Mouse (Mus musculus): ENCODE data around the gene Sri. TPM values are rescaled to one million over a fixed set of nuclear protein-coding genes. Genes with fewer than 3 reads are reported as not detected.

Gene Sri
- polyA plus RNA-seq, 1 experiment from 2014 or later, result 245 TPM

DNA sequence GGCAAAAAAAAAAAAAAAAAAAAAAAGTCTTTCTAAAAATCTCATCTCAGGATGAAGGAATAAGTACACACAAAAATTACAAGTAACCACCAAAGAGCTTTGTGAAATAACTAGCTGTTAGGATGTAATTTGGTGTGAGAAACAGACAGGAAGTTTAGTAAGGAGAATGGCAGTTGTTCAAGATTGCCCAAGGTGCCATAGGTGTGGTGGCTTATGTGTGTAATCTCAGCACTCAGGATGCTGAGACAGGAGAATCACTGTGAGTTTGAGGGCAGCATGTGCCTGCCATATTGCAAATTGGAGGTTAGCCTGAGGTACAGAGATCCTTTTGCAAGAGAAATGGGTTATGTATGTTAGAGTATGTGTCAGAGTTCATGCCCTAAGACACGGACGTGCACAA, 16.6 kb downstream of the Sri start:
- H3K4me1 ChIP-seq, result peaks cover 2% of the 10 kb centered on the region
- no peak overlapping the region for H3K4me3 ChIP-seq
- ATAC-seq (ENCODE audit: insufficient number of reproducible peaks, insufficient read depth, low FRiP score, low TSS enrichment, low read depth), result no peak
- 92% methylated on average over 2 of the region's 2 CpGs for WGBS
- no peaks in the 10 kb centered on the region for H3K9me3 ChIP-seq
- no peak overlapping the region for H3K27ac ChIP-seq
- H3K27me3 ChIP-seq, result no peaks in the 10 kb centered on the region
- no peak overlapping the region for H3K9ac ChIP-seq
- peaks cover 79% of the 10 kb centered on the region for H3K36me3 ChIP-seq
- no peak overlapping the region for H3K4me2 ChIP-seq

DNA sequence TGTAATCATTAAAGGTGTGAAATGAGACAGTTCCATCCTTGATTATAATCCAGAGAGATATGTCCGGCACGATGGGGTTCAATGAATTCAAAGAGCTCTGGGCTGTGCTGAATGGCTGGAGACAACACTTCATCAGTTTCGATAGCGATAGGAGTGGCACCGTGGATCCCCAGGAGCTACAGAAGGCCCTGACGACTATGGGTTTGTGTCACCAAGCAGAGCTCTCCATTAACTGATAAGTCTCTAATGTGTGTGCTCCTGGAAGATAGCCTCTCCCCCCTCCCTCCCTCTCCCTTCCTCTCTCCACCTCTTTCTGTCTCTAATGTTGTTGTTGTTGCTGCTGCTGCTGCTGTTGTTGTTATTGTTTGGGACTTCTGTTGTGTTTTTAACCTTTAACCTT, 17.3 kb downstream of the Sri start:
- Histone ChIP-seq H3K9ac (no peak overlapping the region), H3K27ac (no peak overlapping the region), H3K36me3 (peaks cover 77% of the 10 kb centered on the region), H3K27me3 (no peaks in the 10 kb centered on the region), H3K4me1 (no peaks in the 10 kb centered on the region), H3K9me3 (no peaks in the 10 kb centered on the region), H3K4me2 (no peak overlapping the region), H3K4me3 (no peak overlapping the region)
- no peak for ATAC-seq (ENCODE audit: insufficient number of reproducible peaks, insufficient read depth, low FRiP score, low TSS enrichment, low read depth)
- 77% methylated on average over 6 of the region's 6 CpGs for WGBS

DNA sequence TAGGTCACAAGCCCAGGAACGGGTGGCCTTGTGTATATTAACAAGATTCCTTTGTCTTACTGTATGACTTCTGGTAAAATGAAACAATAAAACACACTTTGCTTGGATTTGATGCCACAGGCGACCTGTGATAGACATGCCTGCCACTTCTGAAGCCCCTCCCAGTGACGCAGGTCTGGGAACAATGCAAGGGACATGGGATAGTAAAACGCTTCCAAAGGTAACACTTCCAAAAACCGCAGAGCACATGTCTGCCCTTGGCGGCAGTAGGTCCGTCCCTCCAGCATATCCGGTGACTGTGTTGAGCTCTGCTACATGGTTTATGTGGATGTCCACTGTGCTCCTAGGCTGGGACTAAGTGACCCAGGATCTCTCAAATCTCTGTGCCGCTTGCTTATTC, 27.5 kb downstream of the Sri start:
- H3K9me3 ChIP-seq, result no peaks in the 10 kb centered on the region
- H3K9ac ChIP-seq, result no peak overlapping the region
- no peaks in the 10 kb centered on the region for H3K27me3 ChIP-seq
- 90% methylated on average over 9 of the region's 9 CpGs for WGBS
- H3K4me1 ChIP-seq, result no peaks in the 10 kb centered on the region
- H3K36me3 ChIP-seq, result peaks cover 22% of the 10 kb centered on the region
- H3K4me3 ChIP-seq, result no peak overlapping the region
- no peak overlapping the region for H3K27ac ChIP-seq
- no peak for ATAC-seq (ENCODE audit: insufficient number of reproducible peaks, insufficient read depth, low FRiP score, low TSS enrichment, low read depth)
- no peak overlapping the region for H3K4me2 ChIP-seq

DNA sequence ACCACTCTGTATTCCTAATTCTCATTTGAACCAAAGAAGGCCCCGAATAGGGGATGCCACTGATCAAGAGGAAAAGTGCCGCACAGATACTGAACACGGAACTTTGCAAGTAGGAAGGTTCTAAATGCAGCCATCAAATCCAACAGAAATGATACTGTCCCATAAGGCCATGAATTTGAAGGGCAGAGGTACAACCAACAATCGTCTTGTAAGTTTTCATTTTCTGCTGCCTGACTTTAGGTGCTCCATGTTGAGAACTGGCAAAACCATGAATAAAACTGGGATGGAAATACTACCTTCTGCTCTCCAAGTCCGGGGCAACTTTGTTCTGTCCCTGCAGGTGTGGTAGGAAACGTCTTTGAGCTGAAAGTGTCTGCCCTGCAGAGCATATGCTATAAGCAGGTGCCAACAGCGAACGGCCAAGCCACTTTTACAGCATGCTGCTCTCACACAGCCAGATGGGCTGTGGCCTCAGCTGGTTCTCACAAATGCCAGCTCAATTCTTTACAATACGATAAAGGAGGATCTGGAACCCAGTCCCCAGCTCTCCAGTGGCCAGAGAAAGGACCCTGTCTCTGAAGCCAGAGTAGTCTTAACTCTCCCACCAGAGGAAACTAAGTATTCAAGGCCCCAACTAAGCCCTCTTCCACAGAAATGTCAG, 28.2 kb downstream of the Sri start:
- Histone ChIP-seq H3K4me2 (no peak overlapping the region), H3K4me3 (no peak overlapping the region), H3K9me3 (no peaks in the 10 kb centered on the region), H3K27me3 (no peaks in the 10 kb centered on the region), H3K36me3 (peaks cover 18% of the 10 kb centered on the region), H3K9ac (no peak overlapping the region), H3K27ac (no peak overlapping the region), H3K4me1 (no peaks in the 10 kb centered on the region)
- WGBS, result 93% methylated on average over 9 of the region's 9 CpGs
- no peak for ATAC-seq (ENCODE audit: insufficient number of reproducible peaks, insufficient read depth, low FRiP score, low TSS enrichment, low read depth)

DNA sequence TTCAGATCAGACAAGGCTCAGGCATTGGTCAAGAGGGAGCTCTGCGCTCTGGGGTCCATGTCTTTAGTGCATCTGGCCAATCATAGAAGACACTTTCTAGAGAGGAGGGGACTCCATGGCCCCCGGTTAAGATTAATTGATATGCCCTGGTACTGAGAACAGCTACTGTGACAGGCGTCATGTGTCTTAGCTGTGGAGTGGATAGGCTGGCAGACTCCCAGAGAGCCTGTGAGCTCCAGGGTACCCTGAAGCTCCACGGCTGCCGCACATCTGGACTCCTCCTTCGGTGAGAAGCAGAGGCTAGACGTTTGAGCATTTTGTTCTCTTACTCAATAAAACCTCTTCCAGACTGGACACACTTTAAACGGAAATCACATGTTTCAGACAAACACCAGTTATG, 31.6 kb downstream of the Sri start:
- Histone ChIP-seq H3K4me1 (no peaks in the 10 kb centered on the region), H3K9ac (no peak overlapping the region), H3K9me3 (no peaks in the 10 kb centered on the region), H3K4me2 (no peak overlapping the region), H3K27me3 (no peaks in the 10 kb centered on the region), H3K4me3 (no peak overlapping the region), H3K27ac (no peak overlapping the region), H3K36me3 (peaks cover 11% of the 10 kb centered on the region; the same call in 1 of the 2 replicates)
- 63% methylated on average over 8 of the region's 8 CpGs for WGBS
- 0 out of 2 replicates have a peak, but pooled peaks have one; percentile 43 for ATAC-seq (ENCODE audit: insufficient number of reproducible peaks, insufficient read depth, low FRiP score, low TSS enrichment, low read depth)

DNA sequence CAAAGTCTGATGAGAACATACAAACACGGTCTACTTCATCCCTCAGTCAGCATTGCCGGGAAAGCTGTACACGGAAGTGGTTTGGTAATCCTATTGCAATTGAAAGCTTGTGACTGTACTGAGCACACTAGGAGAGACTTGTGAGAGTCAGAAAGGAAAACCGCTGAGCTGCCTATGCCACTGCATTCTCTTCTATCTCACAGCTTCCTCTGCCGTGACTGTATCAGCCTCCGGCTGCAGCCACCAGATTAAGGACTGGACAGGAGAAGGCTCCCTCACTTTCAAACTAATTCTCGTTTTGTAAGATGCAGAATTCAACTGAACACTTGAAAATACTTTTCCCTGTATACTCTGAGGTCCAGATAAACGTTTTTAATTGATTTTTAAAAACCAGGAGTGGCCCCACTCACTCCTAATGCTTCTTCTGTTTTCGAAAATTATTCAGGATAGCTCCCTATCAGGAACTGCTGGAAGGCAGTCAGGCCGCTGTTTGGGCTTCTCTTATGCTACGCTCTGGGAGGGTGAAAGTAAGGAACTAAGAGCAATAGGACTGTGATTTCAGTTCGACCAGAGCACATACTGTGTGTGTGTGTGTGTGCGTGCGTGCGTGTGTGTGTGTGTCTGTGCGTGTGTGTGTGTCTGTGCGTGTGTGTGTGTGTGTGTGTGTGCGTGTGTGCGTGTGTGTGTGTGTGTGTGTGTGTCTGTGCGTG, 37.1 kb downstream of the Sri start:
- Histone ChIP-seq H3K9me3 (no peaks in the 10 kb centered on the region), H3K27ac (no peak overlapping the region), H3K9ac (no peak overlapping the region), H3K4me1 (no peaks in the 10 kb centered on the region), H3K4me3 (no peak overlapping the region), H3K27me3 (no peaks in the 10 kb centered on the region), H3K4me2 (no peak overlapping the region), H3K36me3 (no peaks in the 10 kb centered on the region)
- ATAC-seq (ENCODE audit: insufficient number of reproducible peaks, insufficient read depth, low FRiP score, low TSS enrichment, low read depth), result no peak
- WGBS, result 70% methylated on average over 20 of the region's 20 CpGs

DNA sequence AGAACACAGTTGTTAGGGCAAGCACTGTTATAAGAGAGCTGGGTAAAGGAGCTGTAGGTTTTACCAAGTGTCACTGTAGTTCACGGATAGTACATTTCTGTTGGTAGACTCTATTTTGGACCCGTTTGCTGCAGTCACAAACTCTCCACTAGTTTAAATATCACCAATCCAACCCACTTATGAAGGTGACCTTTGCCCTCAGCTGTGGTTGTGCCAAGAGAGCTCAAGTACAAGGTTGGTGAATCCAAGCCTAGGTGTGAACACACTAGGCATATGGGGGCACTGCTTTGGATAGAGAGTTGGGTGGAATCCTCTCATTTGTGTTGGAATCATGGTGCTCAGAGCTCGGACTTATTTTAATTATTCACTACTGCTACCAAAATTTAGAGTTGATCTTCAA, 39.8 kb downstream of the Sri start:
- H3K9ac ChIP-seq, result no peak overlapping the region
- H3K4me2 ChIP-seq, result no peak overlapping the region
- ATAC-seq (ENCODE audit: insufficient number of reproducible peaks, insufficient read depth, low FRiP score, low TSS enrichment, low read depth), result no peak
- no peaks in the 10 kb centered on the region for H3K27me3 ChIP-seq
- no peaks in the 10 kb centered on the region for H3K4me1 ChIP-seq
- 87% methylated on average over 3 of the region's 3 CpGs for WGBS
- no peaks in the 10 kb centered on the region for H3K9me3 ChIP-seq
- H3K4me3 ChIP-seq, result no peak overlapping the region
- no peak overlapping the region for H3K27ac ChIP-seq
- H3K36me3 ChIP-seq, result no peaks in the 10 kb centered on the region

DNA sequence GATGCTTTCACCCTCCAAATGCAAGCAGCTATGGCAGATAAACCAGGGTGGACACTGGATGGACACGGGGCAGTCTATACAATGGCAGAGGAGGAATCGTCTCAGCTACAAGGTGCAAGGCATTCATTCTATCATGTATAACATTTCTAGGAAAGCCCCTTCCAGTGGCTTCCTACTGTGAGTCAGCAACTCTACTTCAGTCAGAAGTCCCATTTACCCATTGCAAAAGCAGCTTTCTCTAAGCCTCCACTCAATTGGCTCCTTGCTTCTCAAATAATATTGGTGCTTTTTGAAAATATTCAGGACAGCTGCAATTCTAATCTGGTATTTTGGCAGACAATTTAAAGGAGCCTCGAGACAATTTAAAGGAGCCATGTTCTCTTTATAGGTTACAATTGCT, 42.3 kb downstream of the Sri start:
- no peaks in the 10 kb centered on the region for H3K27me3 ChIP-seq
- 0 out of 2 replicates have a peak, but pooled peaks cover 3% of the 10 kb centered on the region for H3K36me3 ChIP-seq
- no peak overlapping the region for H3K27ac ChIP-seq
- no peaks in the 10 kb centered on the region for H3K4me1 ChIP-seq
- no peak overlapping the region for H3K4me2 ChIP-seq
- WGBS, result 82% methylated on average over 3 of the region's 3 CpGs
- H3K9me3 ChIP-seq, result no peaks in the 10 kb centered on the region
- no peak overlapping the region for H3K4me3 ChIP-seq
- no peak for ATAC-seq (ENCODE audit: insufficient number of reproducible peaks, insufficient read depth, low FRiP score, low TSS enrichment, low read depth)
- H3K9ac ChIP-seq, result no peak overlapping the region

DNA sequence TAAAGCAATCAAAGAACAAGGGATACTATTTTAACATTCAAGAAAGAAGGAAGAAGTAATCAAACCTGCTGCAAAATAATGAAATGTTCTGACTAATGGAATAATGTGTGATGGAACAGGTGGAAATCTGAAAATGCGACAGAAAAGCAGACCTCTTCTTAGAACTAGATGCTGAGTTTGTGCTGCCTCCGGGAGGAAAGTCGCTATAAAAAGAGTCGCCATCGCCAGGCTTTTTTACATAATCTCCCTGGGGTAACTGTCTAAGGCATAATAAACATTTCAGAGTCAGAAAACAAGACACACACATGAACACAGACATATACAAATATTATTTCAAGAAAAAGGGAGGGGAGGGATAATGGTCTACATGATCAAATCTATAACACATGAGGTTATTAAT, 49.0 kb downstream of the Sri start:
- 77% methylated on average over 5 of the region's 5 CpGs for WGBS
- H3K9ac ChIP-seq, result no peak overlapping the region
- H3K4me1 ChIP-seq, result no peaks in the 10 kb centered on the region
- H3K9me3 ChIP-seq, result no peaks in the 10 kb centered on the region
- no peaks in the 10 kb centered on the region for H3K27me3 ChIP-seq
- no peak for ATAC-seq (ENCODE audit: insufficient number of reproducible peaks, insufficient read depth, low FRiP score, low TSS enrichment, low read depth)
- H3K4me2 ChIP-seq, result no peak overlapping the region
- H3K36me3 ChIP-seq, result 0 out of 2 replicates have a peak, but pooled peaks cover 3% of the 10 kb centered on the region
- no peak overlapping the region for H3K27ac ChIP-seq
- H3K4me3 ChIP-seq, result no peak overlapping the region

DNA sequence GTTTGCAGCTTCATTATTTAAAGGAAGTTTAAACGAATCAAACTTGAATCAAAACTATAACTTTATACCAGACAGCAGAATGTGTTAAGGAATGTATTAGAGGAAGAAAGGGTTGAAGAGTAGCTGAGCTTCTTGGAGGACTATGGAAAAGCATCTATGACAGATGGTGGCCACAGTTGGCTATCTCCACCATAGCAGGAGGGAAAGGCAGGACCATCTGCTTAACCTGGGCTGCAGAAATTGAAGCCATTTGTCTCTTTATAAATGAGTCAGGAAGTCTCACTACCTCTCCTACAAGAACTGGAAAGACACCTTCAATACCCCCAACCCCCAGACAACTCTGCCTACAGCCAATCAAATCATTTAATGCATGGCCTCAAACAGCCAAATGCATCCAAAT, 49.8 kb downstream of the Sri start:
- Histone ChIP-seq H3K27ac (no peak overlapping the region), H3K9ac (no peak overlapping the region), H3K36me3 (0 out of 2 replicates have a peak, but pooled peaks cover 3% of the 10 kb centered on the region), H3K4me2 (no peak overlapping the region), H3K27me3 (no peaks in the 10 kb centered on the region), H3K4me3 (no peak overlapping the region), H3K4me1 (no peaks in the 10 kb centered on the region), H3K9me3 (no peaks in the 10 kb centered on the region)
- WGBS, result 89% methylated on average over 1 of the region's 1 CpGs
- ATAC-seq (ENCODE audit: insufficient number of reproducible peaks, insufficient read depth, low FRiP score, low TSS enrichment, low read depth), result no peak

DNA sequence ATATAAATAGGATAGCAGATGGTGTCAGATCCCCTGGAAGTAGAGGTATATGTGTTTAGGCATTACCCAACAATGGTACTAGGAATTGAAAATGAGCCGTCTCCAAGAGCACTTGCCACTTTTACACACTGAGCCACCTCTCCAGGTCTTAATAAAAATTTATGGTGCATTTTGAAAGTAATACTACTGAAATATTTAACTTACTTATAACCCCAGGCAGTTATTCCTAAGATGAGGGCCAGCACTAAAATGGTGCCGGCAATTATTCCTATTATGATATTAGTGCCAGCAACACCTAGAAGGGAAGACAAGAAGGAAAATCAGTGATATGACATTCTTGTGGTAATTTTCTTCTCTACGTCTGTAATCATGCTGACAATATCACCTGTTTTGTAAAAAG, 65.8 kb downstream of the Sri start:
- H3K9ac ChIP-seq, result no peak overlapping the region
- no peak overlapping the region for H3K27ac ChIP-seq
- no peaks in the 10 kb centered on the region for H3K4me1 ChIP-seq
- 88% methylated on average over 3 of the region's 3 CpGs for WGBS
- no peaks in the 10 kb centered on the region for H3K36me3 ChIP-seq
- no peaks in the 10 kb centered on the region for H3K27me3 ChIP-seq
- no peak for ATAC-seq (ENCODE audit: insufficient number of reproducible peaks, insufficient read depth, low FRiP score, low TSS enrichment, low read depth)
- no peak overlapping the region for H3K4me3 ChIP-seq
- no peaks in the 10 kb centered on the region for H3K9me3 ChIP-seq
- H3K4me2 ChIP-seq, result no peak overlapping the region

DNA sequence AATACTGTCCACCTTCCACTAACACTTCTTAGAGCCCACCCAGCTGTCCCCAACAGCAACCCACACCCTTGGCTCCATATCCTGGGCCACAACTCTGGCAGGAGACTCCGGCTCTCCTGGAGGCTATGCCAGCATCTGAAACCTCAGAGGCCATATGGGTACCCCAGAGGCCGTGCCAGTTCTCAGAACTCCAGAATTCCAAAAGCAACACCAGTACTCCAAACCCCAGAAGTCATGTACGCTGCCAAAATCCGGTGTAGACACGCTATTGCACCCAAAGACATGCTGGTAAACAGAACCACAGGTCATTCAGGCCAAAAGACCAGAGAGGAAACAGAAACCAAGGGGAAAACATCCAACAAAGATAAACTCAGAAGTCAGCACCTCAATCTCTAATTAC, 66.4 kb downstream of the Sri start:
- Histone ChIP-seq H3K4me2 (no peak overlapping the region), H3K4me3 (no peak overlapping the region), H3K4me1 (no peaks in the 10 kb centered on the region), H3K9ac (no peak overlapping the region), H3K36me3 (no peaks in the 10 kb centered on the region), H3K27ac (no peak overlapping the region), H3K27me3 (no peaks in the 10 kb centered on the region), H3K9me3 (no peaks in the 10 kb centered on the region)
- no peak for ATAC-seq (ENCODE audit: insufficient number of reproducible peaks, insufficient read depth, low FRiP score, low TSS enrichment, low read depth)
- 88% methylated on average over 5 of the region's 5 CpGs for WGBS
